Mouse (Mus musculus): ENCODE measurements at regions not wholly inside any gene's neighbourhood (a gene's known extent, or its start where the extent isn't known, plus 50 kb on each side); places are given as distances from the start of the nearest gene placed in this dataset.
"Not testable (repeated sequence)": the region's sequence is repeated elsewhere in the genome, so short reads cannot be mapped to it uniquely, and the experiment has no call there.

- no peak for DNase-seq
Measured at GRCm38 (mm10) chr1:7388627-7389026, 2580.9 kb downstream of the Gm37988 start.

- no peak for DNase-seq
Measured at GRCm38 (mm10) chr1:7393508-7393907, 2585.8 kb downstream of the Gm37988 start.

GRCm38 (mm10) chr1:7394161-7394560, 2586.5 kb downstream of the Gm37988 start:
- DNase-seq = no peak

- DNase-seq = peak in 1 of 2 experiments; percentile 2
Measured at GRCm38 (mm10) chr1:7395527-7395926, 2587.8 kb downstream of the Gm37988 start.

- peak; percentile 21 to 79 for DNase-seq
Measured at GRCm38 (mm10) chr1:7396867-7397806, 2589.4 kb downstream of the Gm37988 start.

GRCm38 (mm10) chr1:7397807-7398446, 2590.2 kb downstream of the Gm37988 start:
- DNase-seq = peak; percentile 99

- DNase-seq = peak; percentile 7 to 18
Measured at GRCm38 (mm10) chr1:7398678-7399218, 2591.1 kb downstream of the Gm37988 start.

- not testable (repeated sequence) for DNase-seq
Measured at GRCm38 (mm10) chr1:7405651-7406050, 2598.0 kb downstream of the Gm37988 start.

- DNase-seq = no peak
Measured at GRCm38 (mm10) chr1:7414444-7414843, 2606.8 kb downstream of the Gm37988 start.

GRCm38 (mm10) chr1:7451660-7452155, 2644.0 kb downstream of the Gm37988 start:
- DNase-seq = no peak

- DNase-seq = no peak
Measured at GRCm38 (mm10) chr1:7454931-7455330, 2647.2 kb downstream of the Gm37988 start.

- DNase-seq = no peak
Measured at GRCm38 (mm10) chr1:7457895-7458294, 2650.2 kb downstream of the Gm37988 start.

- DNase-seq = no peak
Measured at GRCm38 (mm10) chr1:7494096-7494495, 2686.4 kb downstream of the Gm37988 start.

- no peak for DNase-seq
Measured at GRCm38 (mm10) chr1:7499042-7499441, 2691.3 kb downstream of the Gm37988 start.

- DNase-seq = no peak
Measured at GRCm38 (mm10) chr1:7502363-7502762, 2694.7 kb downstream of the Gm37988 start.

- no peak for DNase-seq
Measured at GRCm38 (mm10) chr1:7518791-7519190, 2711.1 kb downstream of the Gm37988 start.

- no peak for DNase-seq
Measured at GRCm38 (mm10) chr1:7533506-7533905, 2725.8 kb downstream of the Gm37988 start.

GRCm38 (mm10) chr1:7535191-7535590, 2727.5 kb downstream of the Gm37988 start:
- no peak for DNase-seq

- no peak for DNase-seq
Measured at GRCm38 (mm10) chr1:7543492-7543891, 2735.8 kb downstream of the Gm37988 start.

- no peak for DNase-seq
Measured at GRCm38 (mm10) chr1:7548261-7548660, 2740.6 kb downstream of the Gm37988 start.

- DNase-seq = no peak
Measured at GRCm38 (mm10) chr1:7574787-7575186, 2767.1 kb downstream of the Gm37988 start.

GRCm38 (mm10) chr1:7586409-7586808, 2778.7 kb downstream of the Gm37988 start:
- DNase-seq = no peak

- DNase-seq = no peak
Measured at GRCm38 (mm10) chr1:7591327-7591726, 2783.6 kb downstream of the Gm37988 start.
